Mouse (Mus musculus): ENCODE data around the gene Csf2. TPM values are rescaled to one million over a fixed set of nuclear protein-coding genes. Genes with fewer than 3 reads are reported as not detected.

Csf2 gene
- polyA plus RNA-seq, 1 experiment from 2014 or later = not detected

GRCm38 (mm10) chr11:54201881-54202685 is 47.4 kb downstream of the Csf2 start:
- Histone ChIP-seq H3K36me3 (no peaks in the 10 kb centered on the region), H3K4me1 (no peaks in the 10 kb centered on the region), H3K4me2 (replicated peaks) (no peak overlapping the region), H3K27ac (replicated peaks) (no peak overlapping the region), H3K27me3 (no peaks in the 10 kb centered on the region), H3K4me3 (no peak overlapping the region), H3K9me3 (no peaks in the 10 kb centered on the region), H3K9ac (replicated peaks) (no peak overlapping the region)
- 75% methylated on average over 3 of the region's 3 CpGs for WGBS
- ATAC-seq (replicated peaks) = no peak

- no peak for ATAC-seq (replicated peaks)
- 90% methylated on average over 5 of the region's 5 CpGs for WGBS
Observed at GRCm38 (mm10) chr11:54201287-54201773, 48.1 kb downstream of the Csf2 start.

More at GRCm38 (mm10) chr11:54201287-54201773, 48.1 kb downstream of the Csf2 start:
- Histone ChIP-seq H3K4me1 (no peaks in the 10 kb centered on the region), H3K9ac (replicated peaks) (no peak overlapping the region), H3K9me3 (no peaks in the 10 kb centered on the region), H3K27me3 (no peaks in the 10 kb centered on the region), H3K27ac (replicated peaks) (no peak overlapping the region), H3K4me3 (no peak overlapping the region), H3K4me2 (replicated peaks) (no peak overlapping the region), H3K36me3 (no peaks in the 10 kb centered on the region)

Other genes starting within 250 kb of the Csf2 start
- 1.1 and 1.2 TPM in 2 replicates for gene Slc22a4, start 221.6 kb downstream of the Csf2 start, polyA plus RNA-seq (2015; fragmentation: Nextera tagmentation; extraction: Ambion mirVana)
- gene Pdlim4, start 180.7 kb downstream of the Csf2 start, polyA plus RNA-seq (2015; fragmentation: Nextera tagmentation; extraction: Ambion mirVana) = 42.8 TPM in 2 replicates
- gene P4ha2, start 149.6 kb downstream of the Csf2 start, polyA plus RNA-seq (2015; fragmentation: Nextera tagmentation; extraction: Ambion mirVana) = 6.0 and 6.7 TPM in 2 replicates
- gene Il3, start 17.6 kb upstream of the Csf2 start, polyA plus RNA-seq (2015; fragmentation: Nextera tagmentation; extraction: Ambion mirVana) = not detected in 2 replicates
- gene Acsl6, start 54.1 kb upstream of the Csf2 start, polyA plus RNA-seq (2015; fragmentation: Nextera tagmentation; extraction: Ambion mirVana) = 37.2 and 37.5 TPM in 2 replicates
- not detected in 2 replicates for gene Meikin, start 121.0 kb upstream of the Csf2 start, polyA plus RNA-seq (2015; fragmentation: Nextera tagmentation; extraction: Ambion mirVana)
- gene Fnip1, start 188.5 kb upstream of the Csf2 start, polyA plus RNA-seq (2015; fragmentation: Nextera tagmentation; extraction: Ambion mirVana) = 10.9 and 12.5 TPM in 2 replicates

Measured in forebrain, embryonic 15.5 days (tissue).